Mouse (Mus musculus): Measurements from ENCODE around the gene Zdhhc6.

Zdhhc6 gene

GRCm38 (mm10) chr19:55305024-55305423, 10.8 kb downstream of the Zdhhc6 start:
- DNase-seq (ENCODE audit: low spot score in 2 of 2), result no peak

DNA sequence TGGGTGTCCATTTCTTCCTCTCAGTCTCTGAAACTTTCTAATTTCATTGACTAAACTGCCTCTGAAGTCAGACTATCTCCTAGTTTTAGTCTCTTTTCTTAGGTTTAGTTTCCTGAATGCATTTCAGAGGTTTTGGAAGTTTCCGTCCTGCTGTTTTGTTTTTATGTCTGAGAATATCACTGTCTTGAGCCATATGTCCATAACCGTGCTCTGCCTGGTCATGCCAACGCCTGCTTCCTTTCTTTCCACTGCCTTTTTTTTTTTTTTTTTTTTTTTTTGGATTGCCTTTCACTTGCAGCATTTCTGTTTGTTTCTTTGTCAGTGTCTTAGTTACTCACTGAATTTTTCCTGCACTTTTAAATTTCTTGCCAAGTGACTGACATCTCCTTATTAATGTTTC, 15.3 kb downstream of the Zdhhc6 start:
- no peak for DNase-seq (ENCODE audit: low spot score in 2 of 2)

DNA sequence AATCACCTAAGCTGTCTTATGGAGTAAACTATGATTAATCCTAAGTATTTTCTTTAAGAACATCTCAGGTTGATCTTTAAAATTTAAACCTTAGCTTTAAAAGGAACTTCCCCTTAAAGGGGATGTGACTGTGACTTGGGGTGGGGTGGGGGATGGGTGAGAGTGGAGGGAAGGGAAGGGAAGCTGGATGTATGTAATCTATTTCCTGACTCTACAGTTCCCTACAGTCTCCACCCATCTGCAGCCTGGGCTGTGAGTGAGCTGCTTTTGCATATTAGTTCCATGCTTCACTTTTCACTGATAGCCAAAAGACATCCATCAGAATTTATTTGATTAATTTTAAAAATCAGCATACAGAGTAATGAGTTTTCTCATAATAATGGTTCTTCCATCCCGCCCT, 16.5 kb downstream of the Zdhhc6 start:
- no peak for DNase-seq (ENCODE audit: low spot score in 2 of 2)

DNA sequence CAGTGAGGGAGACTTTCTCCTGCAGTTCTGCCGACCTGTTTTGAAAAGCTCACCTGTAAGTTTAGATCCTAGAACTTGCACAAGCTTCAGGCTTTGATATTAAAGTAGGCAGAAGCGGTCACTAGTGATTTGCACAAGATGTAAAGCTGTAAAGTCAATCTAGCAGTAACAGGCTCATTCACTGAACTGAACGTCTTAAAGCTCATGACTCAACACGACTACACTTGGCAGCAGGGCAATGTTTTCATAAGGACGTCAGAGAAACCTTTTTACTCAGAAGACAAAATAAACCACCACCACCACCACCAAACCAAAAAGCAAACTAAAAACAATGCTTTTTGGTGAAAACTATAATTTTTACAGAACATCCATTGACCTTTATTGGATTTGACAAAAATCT, 17.9 kb downstream of the Zdhhc6 start:
- no peak for DNase-seq (ENCODE audit: low spot score in 2 of 2)

- no peak for DNase-seq (ENCODE audit: low spot score in 2 of 2)
Observed at GRCm38 (mm10) chr19:55297489-55297888, 18.3 kb downstream of the Zdhhc6 start.

GRCm38 (mm10) chr19:55296301-55296700, 19.5 kb downstream of the Zdhhc6 start:
- no peak for DNase-seq (ENCODE audit: low spot score in 2 of 2)

DNA sequence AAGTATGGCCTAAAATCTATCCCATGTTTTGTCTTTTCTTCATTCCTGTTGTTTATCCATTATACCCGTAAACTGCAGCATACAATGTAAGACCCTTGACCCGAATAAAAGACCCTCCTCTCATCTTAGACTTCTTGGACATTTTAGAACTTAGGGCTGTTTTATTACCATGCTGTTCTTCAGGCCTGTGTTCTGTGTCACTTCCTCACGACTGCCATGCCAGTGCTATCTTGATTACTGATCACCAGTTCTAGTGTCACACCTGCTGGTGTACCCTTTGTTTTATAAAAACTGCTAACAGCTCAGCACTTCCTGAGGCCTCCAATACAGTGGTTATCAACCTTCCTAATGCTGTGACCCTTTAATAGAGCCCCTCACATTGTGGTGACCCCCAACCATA, 20.3 kb downstream of the Zdhhc6 start:
- no peak for DNase-seq (ENCODE audit: low spot score in 2 of 2)

DNA sequence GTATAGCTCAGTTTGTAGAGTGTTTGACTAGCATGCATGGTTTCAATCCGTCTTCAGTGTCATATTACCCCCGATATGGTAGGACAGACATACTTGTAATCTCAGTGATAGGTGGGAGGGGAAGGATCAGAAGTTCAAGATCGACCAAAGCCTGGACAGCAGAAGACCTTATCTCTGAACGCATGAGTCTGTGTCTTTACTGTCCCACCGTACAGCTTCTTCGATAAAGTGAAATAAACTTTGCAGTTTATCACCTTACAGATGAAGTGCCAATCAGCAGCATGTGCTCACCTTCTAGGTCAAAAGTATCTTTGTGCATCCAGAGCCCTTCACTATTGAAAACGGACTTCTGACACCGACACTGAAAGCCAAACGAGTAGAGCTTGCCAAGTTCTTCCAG, 20.8 kb downstream of the Zdhhc6 start:
- no peak for DNase-seq (ENCODE audit: low spot score in 2 of 2)

DNA sequence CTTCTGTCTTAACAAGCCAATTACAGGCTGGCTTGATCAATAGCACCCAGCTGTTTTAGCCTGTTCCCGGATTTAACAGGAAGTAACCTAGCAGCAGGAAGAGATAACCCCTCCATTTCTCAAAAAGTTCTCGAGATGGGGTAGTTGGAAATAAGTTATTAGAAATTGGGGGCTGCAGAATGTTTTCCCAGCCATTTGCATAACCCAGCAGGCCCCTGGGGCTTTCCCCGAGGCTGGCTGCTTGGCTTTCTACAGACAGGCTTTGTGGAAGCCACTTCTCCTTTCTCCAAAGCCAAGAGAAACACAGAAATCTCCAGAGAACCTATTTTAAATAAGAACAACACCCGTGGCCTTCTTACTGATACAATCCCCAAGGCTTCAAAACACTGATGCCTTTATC, 22.7 kb downstream of the Zdhhc6 start:
- no peak for DNase-seq (ENCODE audit: low spot score in 2 of 2)

- no peak for DNase-seq (ENCODE audit: low spot score in 2 of 2)
Observed at GRCm38 (mm10) chr19:55292210-55292850, 23.5 kb downstream of the Zdhhc6 start.

- DNase-seq (ENCODE audit: low spot score in 2 of 2), result no peak
Observed at GRCm38 (mm10) chr19:55290621-55291270, 25.1 kb downstream of the Zdhhc6 start.

GRCm38 (mm10) chr19:55288974-55289373, 26.9 kb downstream of the Zdhhc6 start:
- no peak for DNase-seq (ENCODE audit: low spot score in 2 of 2)

GRCm38 (mm10) chr19:55286034-55286433, 29.8 kb downstream of the Zdhhc6 start:
- DNase-seq (ENCODE audit: low spot score in 2 of 2), result no peak

DNA sequence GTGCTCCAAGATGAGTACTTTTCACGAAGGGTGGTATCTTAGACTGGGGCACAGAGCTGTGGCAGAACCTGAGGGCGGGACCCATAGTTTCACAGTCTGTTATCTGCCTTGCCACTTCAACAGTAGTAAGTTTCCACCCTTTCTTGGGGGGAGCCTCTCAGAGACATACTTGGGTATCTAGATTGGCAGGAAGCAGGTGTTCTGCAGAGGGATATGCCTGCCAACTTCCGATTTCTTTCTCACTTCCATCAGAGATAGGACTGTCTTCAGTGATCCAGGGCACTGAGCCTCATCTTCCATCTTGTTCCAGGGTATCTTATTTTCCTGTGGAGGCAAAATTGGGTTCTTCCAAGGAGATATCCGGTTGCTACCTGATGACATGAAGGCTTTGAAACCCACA, 31.7 kb downstream of the Zdhhc6 start:
- DNase-seq (ENCODE audit: low spot score in 2 of 2), result no peak

GRCm38 (mm10) chr19:55276770-55277169, 39.1 kb downstream of the Zdhhc6 start:
- DNase-seq (ENCODE audit: low spot score in 2 of 2), result no peak

DNA sequence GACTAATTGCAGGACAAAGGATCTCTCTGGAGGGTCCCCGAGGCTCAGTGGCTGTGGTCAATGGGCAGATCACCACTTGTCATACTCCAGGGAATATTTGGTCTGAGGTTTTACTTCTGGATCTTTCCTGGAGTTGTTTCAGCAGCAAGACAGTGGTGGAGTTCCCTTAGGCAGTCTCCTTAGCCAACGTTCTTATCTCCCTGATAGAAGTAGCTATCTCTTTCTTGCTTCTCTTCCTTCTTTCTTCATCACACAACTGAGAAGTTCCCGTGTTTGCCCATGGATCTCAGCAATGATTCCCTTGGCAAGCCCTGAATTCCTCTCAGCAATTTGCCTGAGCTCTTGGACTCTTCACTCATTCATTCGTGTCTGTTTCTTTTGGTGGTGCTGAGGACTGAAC, 39.7 kb downstream of the Zdhhc6 start:
- no peak for DNase-seq (ENCODE audit: low spot score in 2 of 2)

GRCm38 (mm10) chr19:55273340-55273739, 42.5 kb downstream of the Zdhhc6 start:
- no peak for DNase-seq (ENCODE audit: low spot score in 2 of 2)

DNA sequence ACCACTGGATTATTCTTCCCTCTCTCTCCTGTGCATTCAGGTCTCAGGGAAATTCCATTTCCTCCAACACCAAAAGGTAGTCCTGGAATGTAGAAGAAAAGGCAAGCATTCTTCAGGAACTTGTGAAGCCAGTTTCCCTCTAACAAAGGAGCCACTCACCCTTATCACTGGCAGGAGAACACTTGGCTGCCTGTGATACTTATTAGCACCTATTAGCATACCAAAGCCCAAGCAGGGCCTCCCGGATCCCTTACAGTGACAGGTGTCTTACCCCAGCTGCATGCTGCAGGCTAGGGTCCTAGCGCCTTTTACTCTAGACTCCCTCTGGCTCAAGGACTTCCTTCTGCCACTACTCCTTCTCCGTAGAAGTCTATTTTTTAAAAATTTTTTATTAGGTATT, 44.4 kb downstream of the Zdhhc6 start:
- no peak for DNase-seq (ENCODE audit: low spot score in 2 of 2)

DNA sequence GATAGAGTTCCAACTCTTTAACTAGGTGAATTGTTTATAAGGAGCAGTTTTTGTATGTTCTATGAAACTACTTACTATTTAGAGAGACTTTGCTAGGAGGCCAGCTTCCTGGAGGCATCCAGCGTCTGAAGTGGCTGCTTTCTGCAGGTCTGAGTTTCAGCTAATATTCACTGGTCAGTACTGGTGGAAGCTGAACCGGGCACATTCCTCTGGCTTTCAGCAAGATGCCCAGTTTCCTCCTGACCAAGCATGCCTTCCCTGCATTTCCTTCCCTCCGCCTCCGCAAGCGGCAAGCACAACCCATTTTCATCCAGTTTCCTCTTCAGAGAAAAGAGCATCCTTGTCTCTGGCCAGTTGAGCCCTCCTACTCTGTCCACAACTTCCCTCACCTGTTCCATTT, 46.8 kb downstream of the Zdhhc6 start:
- no peak for DNase-seq (ENCODE audit: low spot score in 2 of 2)

DNA sequence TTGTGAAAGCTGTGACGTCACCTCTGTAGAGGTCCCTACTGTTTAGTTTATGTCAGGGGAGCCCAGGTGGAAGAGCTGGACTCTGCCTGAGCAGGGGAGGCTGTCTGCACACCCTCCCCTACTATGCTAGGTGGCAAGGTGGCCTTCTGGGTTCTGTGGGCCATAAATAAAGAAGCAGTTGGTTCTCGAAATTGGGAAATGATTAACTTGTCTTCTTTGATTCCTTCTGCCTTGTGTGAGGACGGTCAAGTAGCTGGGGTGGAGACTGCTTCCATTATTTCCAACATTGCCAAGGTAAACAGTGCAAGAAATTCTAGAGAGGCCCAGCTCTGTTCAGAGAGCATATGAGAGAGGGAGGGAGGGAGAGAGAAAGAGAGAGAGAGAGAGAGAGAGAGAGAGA, 47.7 kb downstream of the Zdhhc6 start:
- DNase-seq (ENCODE audit: low spot score in 2 of 2), result no peak

DNA sequence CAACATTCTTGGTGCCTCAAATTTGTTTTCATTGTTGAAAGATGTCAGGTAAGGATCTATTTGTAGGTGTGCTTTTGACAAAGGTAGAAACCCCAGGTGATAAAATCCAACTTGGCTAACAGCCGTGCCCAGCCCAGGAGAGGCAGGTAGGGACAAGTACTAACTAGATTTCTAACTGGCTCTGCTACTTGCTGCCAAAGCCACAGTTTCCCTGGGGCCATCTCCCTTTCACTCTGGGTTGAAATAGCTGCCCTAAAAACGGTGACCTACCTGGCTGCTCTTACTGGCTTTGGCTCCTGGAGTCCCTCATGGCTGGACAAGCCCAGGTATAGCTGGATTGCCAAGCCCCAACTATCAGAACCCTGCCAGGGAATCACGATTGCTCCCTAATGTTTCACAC, 49.0 kb downstream of the Zdhhc6 start:
- DNase-seq (ENCODE audit: low spot score in 2 of 2), result peak; percentile 48 to 55

GRCm38 (mm10) chr19:55265269-55265668, 50.6 kb downstream of the Zdhhc6 start:
- DNase-seq (ENCODE audit: low spot score in 2 of 2), result no peak

DNA sequence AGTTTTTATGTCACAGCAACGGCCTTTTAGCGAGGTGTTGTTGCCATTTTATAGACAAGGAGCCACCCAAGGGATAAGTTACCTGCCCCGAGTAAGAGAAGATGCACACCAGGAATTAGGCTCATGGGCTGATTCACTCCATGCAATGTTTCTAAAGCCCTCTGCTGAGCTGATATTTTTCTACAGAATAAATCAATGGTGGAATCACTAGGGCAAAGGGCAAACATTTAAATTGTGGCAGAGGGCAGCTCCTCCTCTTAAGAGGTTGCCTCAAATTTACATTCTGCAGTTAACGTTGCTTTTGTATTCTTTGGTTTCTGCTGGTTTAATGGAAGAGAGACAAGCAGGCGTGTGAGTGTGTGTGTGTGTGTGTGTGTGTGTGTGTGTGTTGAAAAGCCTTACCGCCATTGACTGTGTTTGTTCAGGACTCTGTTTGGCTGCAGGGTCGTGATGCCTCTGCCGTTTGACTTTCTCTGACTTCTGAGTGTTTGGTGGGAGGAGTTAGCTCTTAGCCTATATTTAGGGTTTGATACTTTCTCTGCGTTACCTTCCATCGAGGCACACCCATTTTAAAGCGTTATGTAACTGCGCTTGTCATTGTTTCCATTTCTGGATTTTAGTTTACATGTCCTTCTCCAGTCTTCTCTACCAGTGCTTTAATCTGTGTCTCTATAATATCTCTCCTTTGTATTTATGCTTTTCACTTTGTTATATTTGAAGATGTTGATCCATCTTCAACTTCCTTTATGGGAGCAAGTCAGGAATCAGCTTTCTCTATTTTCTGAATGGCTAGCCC, 55.2 kb downstream of the Zdhhc6 start:
- no peak for DNase-seq (ENCODE audit: low spot score in 2 of 2)

Data from urinary bladder, postnatal 36 days (tissue).